ENCODE assay signal across 8 mouse cellular contexts in the genomic region with DNA sequence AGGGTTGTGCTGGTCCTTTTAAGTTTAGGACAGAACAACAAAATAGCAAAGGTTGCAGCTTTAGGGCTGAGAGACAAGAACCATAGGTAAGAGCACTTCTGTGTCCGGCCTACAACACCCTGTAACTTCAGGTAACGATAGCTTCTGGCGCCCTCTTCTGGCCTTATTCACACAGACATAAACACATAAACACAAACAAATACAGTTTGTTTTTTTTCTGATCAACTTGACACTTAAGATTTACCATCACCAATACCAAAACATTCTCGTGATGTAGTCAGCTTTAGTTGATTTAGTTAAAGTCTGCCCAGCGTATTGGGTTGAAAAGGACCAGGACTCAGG. TPM values are rescaled to one million over a fixed set of nuclear protein-coding genes. Genes with fewer than 3 reads are reported as not detected.
DNase-seq lines count a peak whose midpoint lies in the region; TF ChIP-seq lines count a peak whose summit lies in the region.

No protein-coding gene starts in this region.

- intact Hi-C loops in gastrocnemius, postnatal 36 days (cut with DNase I) = loop anchor here (5.0 kb wide), 1 partner anchor 142 kb away; no protein-coding TSS in a partner anchor

- peak overlapping the region; percentile 90; the same call in 1 of the 2 replicates for H3K27ac ChIP-seq in thymus, adult 2 months (ENCODE audit: control insufficient read depth, insufficient read depth, low read length)

- no peak for TF ChIP-seq CTCF in thymus, adult 2 months (IDR thresholded peaks at IDR 0.05; ENCODE audit: borderline replicate concordance, control insufficient read depth, extremely low read depth, insufficient read depth, low read length, poor library complexity)

- no peak overlapping the region for H3K4me3 ChIP-seq in thymus, adult 2 months (ENCODE audit: control insufficient read depth, insufficient read depth, low read length)

- no peaks in the 10 kb centered on the region for H3K27me3 ChIP-seq in thymus, adult 2 months (ENCODE audit: control insufficient read depth, insufficient read depth, low read length)

- H3K36me3 ChIP-seq in thymus, adult 2 months (ENCODE audit: control insufficient read depth, insufficient read depth, low read length) = peaks cover 4% of the 10 kb centered on the region; the same call in 1 of the 2 replicates

- 63% methylated on average over 5 of the region's 5 CpGs for WGBS in thymus, adult 2 months

- peak; percentile 13 for DNase-seq in gastrocnemius, adult 18-20 months (ENCODE audit: low spot score)
- no peak for DNase-seq in gastrocnemius, postnatal 36 days
- DNase-seq in testis, postnatal 10 days (ENCODE audit: low spot score) = peak; percentile 52
- no peak for DNase-seq in testis, postnatal 14 days (ENCODE audit: low spot score)
- peak; percentile 63 for DNase-seq in kidney, postnatal 10 days
- peak; percentile 64 for DNase-seq in thymus, adult 2 months
- no peak for DNase-seq in frontal cortex, postnatal 10 days (ENCODE audit: low spot score in 2 of 2)
- DNase-seq in heart, adult 9 months (ENCODE audit: low spot score in 2 of 2) = no peak

- no peak for TF ChIP-seq POLR2A in thymus, adult 2 months (IDR thresholded peaks at IDR 0.05; ENCODE audit: control insufficient read depth, extremely low read depth, insufficient read depth, low read length, poor library complexity)

- H3K4me1 ChIP-seq in thymus, adult 2 months (replicated peaks; ENCODE audit: control insufficient read depth, insufficient read depth, low read length) = peaks cover 11% of the 10 kb centered on the region

RNA-seq across cellular contexts. Expression of a gene that starts 10.6 kb away (rescaled TPM):
- under 1 TPM; 0.45 to 0.50 TPM for total RNA-seq in gastrocnemius, adult 18-20 months (2021)
- total RNA-seq in gastrocnemius, postnatal 36 days (2021) = under 1 TPM; 0.33 to 0.44 TPM
- polyA plus RNA-seq in thymus, adult 2 months (2012; rRNA removed) = 0.26 and 0.43 TPM in 2 replicates

RNA-seq across cellular contexts. Expression of a gene that starts 10.6 kb away (rescaled TPM):
- total RNA-seq in gastrocnemius, adult 18-20 months (2021) = 10 to 100 TPM; 18.6 to 20.7 TPM
- total RNA-seq in gastrocnemius, postnatal 36 days (2021) = 10 to 100 TPM; 16.6 to 17.0 TPM
- 87.1 and 106 TPM in 2 replicates for polyA plus RNA-seq in thymus, adult 2 months (2012; rRNA removed)

RNA-seq across cellular contexts. Expression of a gene that starts 42.9 kb away (rescaled TPM):
- total RNA-seq in gastrocnemius, adult 18-20 months (2021) = 10 to 100 TPM in 1 of 2 experiments, 1 to 10 TPM in 1; 6.8 to 14.5 TPM
- 10 to 100 TPM; 15.0 to 18.2 TPM for total RNA-seq in gastrocnemius, postnatal 36 days (2021)
- 2.5 and 3.4 TPM in 2 replicates for polyA plus RNA-seq in thymus, adult 2 months (2012; rRNA removed)

RNA-seq across cellular contexts. Expression of a gene that starts 56.5 kb away (rescaled TPM):
- total RNA-seq in gastrocnemius, adult 18-20 months (2021) = 10 to 100 TPM; 29.0 to 34.0 TPM
- 10 to 100 TPM; 25.1 to 27.2 TPM for total RNA-seq in gastrocnemius, postnatal 36 days (2021)
- 2.2 and 2.7 TPM in 2 replicates for polyA plus RNA-seq in thymus, adult 2 months (2012; rRNA removed)

Comparison
In these comparisons a context has a peak if more than half of its experiments do, and no peak if none do; other contexts are left out.
1. DNase-seq: peak in gastrocnemius, adult 18-20 months (single experiment), testis, postnatal 10 days (single experiment), kidney, postnatal 10 days (single experiment) and thymus, adult 2 months (single experiment); none in gastrocnemius, postnatal 36 days (0 of 2), testis, postnatal 14 days (single experiment), frontal cortex, postnatal 10 days (0 of 2) and heart, adult 9 months (0 of 2).